Mouse (Mus musculus) kidney, postnatal 0 days (tissue): Measurements from ENCODE around the gene Lrfn2. TPM values are rescaled to one million over a fixed set of nuclear protein-coding genes. Genes with fewer than 3 reads are reported as not detected.

ENCODE experiments used
- ATAC-seq: fragments of 200-750 bp; cut with Nextera tagmentation; replicated peaks from 2 replicates; pipeline ENCODE4 v1.8.0; 2017; ENCODE audit warnings: low read depth, moderate number of reproducible peaks, moderate TSS enrichment, moderate library complexity; ENCODE audit not compliant: low FRiP score
- DNase-seq: peaks from one replicate; pipeline ENCODE4 v3.0.0-alpha.2; 2016; ENCODE audit warnings: low spot score
- H3K27ac ChIP-seq: fragments of 300-500 bp; sonication (generic); 2 replicates; pipeline ENCODE4 v1.5.1; 2014; ENCODE audit warnings: mild to moderate bottlenecking
- H3K27me3 ChIP-seq: fragments of 300-500 bp; sonication (generic); 2 replicates; pipeline ENCODE4 v1.6.1; 2014; ENCODE audit warnings: low read length, mixed read lengths; ENCODE audit not compliant: insufficient read depth
- H3K36me3 ChIP-seq: fragments of 300-500 bp; sonication (generic); 2 replicates; pipeline ENCODE4 v1.6.1; 2014; ENCODE audit warnings: low read length, mixed read lengths; ENCODE audit not compliant: insufficient read depth
- H3K4me1 ChIP-seq: fragments of 300-500 bp; sonication (generic); replicated peaks from 2 replicates; pipeline ENCODE4 v1.6.1; 2014; ENCODE audit warnings: antibody characterized with exemption, low read length, mixed read lengths; ENCODE audit not compliant: insufficient read depth
- H3K4me2 ChIP-seq: fragments of 300-500 bp; sonication (generic); 2 replicates; pipeline ENCODE4 v1.6.1; 2014; ENCODE audit warnings: mild to moderate bottlenecking, low read length, moderate library complexity, mixed read lengths
- H3K4me3 ChIP-seq: fragments of 300-500 bp; sonication (generic); replicated peaks from 2 replicates; pipeline ENCODE4 v1.5.1; 2014; ENCODE audit warnings: low read depth, low read length
- H3K9ac ChIP-seq: fragments of 300-500 bp; sonication (generic); 2 replicates; pipeline ENCODE4 v1.6.1; 2014; ENCODE audit warnings: low read depth, low read length
- H3K9me3 ChIP-seq: fragments of 300-500 bp; sonication (generic); replicated peaks from 2 replicates; pipeline ENCODE4 v1.6.1; 2016; ENCODE audit warnings: low read length, inconsistent platforms, mixed read lengths
- CTCF ChIP-seq: IDR thresholded peaks from 2 replicates; pipeline ENCODE4 v1.5.1; 2016; ENCODE audit warnings: antibody characterized with exemption, low read depth, mild to moderate bottlenecking, moderate library complexity
- WGBS: fragments of 180-500 bp; shearing (Covaris S2); extraction: QIAGEN DNeasy Blood & Tissue Kit; methylation state at CpG from one replicate; pipeline ENCODE4 v1.1.7; 2014; 5-methylcytosine and 5-hydroxymethylcytosine counted together
- polyA plus RNA-seq: library from polyadenylated mRNA; unstranded; fragments of >200 nt; fragmentation: Nextera tagmentation; extraction: Ambion mirVana; gene quantifications from 2 replicates; pipeline ENCODE4 v1.2.1, GENCODE M21; 2015

The Lrfn2 gene
- polyA plus RNA-seq, 1 experiment from 2014 or later, result 0.97 TPM

DNA sequence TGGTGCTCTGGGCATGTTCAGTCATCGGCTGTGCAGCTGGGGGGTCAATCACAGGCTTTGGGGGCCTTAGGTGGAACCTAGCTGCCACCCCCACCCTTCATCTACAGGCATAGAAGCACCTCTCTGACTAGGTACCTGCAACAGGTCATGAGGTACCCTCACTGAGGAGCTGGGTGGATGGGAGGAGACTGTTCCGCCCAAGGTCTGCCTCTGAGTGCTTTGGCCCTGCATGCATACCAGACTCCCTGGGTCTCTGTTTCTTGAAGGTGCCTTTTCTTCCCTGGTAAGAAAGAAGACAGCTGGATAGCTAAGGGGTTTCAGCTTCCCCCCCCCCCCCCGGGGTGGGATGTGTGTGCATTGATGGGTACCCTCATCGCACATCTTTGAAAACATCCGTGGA is 98.7 kb downstream of the Lrfn2 start:
- Histone ChIP-seq H3K36me3 (no peaks in the 10 kb centered on the region), H3K27ac (no peak overlapping the region), H3K27me3 (no peaks in the 10 kb centered on the region), H3K9ac (no peak overlapping the region), H3K4me3 (no peak overlapping the region), H3K9me3 (no peaks in the 10 kb centered on the region), H3K4me2 (no peak overlapping the region), H3K4me1 (no peaks in the 10 kb centered on the region; the same call in 1 of the 2 replicates)
- TF ChIP-seq CTCF, result no peak
- DNase-seq (no peak), ATAC-seq (no peak)
- 85% methylated on average over 5 of the region's 5 CpGs for WGBS

DNA sequence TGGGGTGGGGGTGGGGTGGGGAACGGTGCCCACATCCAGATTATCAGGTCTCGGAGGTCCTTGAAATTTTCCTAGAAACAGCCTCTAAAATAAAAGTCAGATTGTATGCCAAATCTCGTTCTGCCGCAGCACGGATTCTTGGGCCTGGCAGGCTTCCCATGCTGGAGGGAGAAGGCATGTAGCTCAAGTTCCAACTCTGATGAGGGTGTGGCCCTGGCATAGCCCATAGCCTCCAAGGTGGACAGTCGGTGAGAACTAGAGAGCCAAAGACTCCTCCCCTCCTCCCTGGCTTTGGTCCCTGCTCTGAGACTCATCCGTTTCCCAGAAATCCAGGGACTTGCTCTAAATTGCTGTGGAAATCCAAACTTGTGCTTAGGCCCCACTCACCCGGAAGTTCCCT is 99.6 kb downstream of the Lrfn2 start:
- Histone ChIP-seq H3K27me3 (no peaks in the 10 kb centered on the region), H3K4me3 (no peak overlapping the region), H3K9ac (no peak overlapping the region), H3K4me2 (no peak overlapping the region), H3K9me3 (no peaks in the 10 kb centered on the region), H3K4me1 (no peaks in the 10 kb centered on the region; the same call in 1 of the 2 replicates), H3K27ac (no peak overlapping the region), H3K36me3 (no peaks in the 10 kb centered on the region)
- DNase-seq, result no peak
- ATAC-seq, result no peak
- 64% methylated on average over 8 of the region's 8 CpGs for WGBS
- TF ChIP-seq CTCF, result no peak

GRCm38 (mm10) chr17:49033276-49033675 is 101.1 kb downstream of the Lrfn2 start:
- no peak for ATAC-seq
- no peak for TF ChIP-seq CTCF
- H3K27me3 ChIP-seq, result no peaks in the 10 kb centered on the region
- H3K27ac ChIP-seq, result no peak overlapping the region
- no peak overlapping the region for H3K4me2 ChIP-seq
- no peaks in the 10 kb centered on the region; the same call in 1 of the 2 replicates for H3K4me1 ChIP-seq
- no peak overlapping the region for H3K9ac ChIP-seq
- H3K36me3 ChIP-seq, result no peaks in the 10 kb centered on the region
- peak; percentile 25 for DNase-seq
- H3K4me3 ChIP-seq, result no peak overlapping the region
- H3K9me3 ChIP-seq, result no peaks in the 10 kb centered on the region

GRCm38 (mm10) chr17:49033686-49034250 is 101.6 kb downstream of the Lrfn2 start:
- WGBS, result 40% methylated on average over 5 of the region's 5 CpGs
- H3K27ac ChIP-seq, result no peak overlapping the region
- no peaks in the 10 kb centered on the region for H3K9me3 ChIP-seq
- no peak overlapping the region for H3K9ac ChIP-seq
- peak; percentile 31 for DNase-seq
- no peak overlapping the region for H3K4me2 ChIP-seq
- no peaks in the 10 kb centered on the region for H3K27me3 ChIP-seq
- H3K36me3 ChIP-seq, result no peaks in the 10 kb centered on the region
- H3K4me1 ChIP-seq, result no peaks in the 10 kb centered on the region; the same call in 1 of the 2 replicates
- no peak for ATAC-seq
- H3K4me3 ChIP-seq, result no peak overlapping the region
- no peak for TF ChIP-seq CTCF

GRCm38 (mm10) chr17:49035052-49035451 is 102.9 kb downstream of the Lrfn2 start:
- H3K36me3 ChIP-seq, result no peaks in the 10 kb centered on the region
- H3K9me3 ChIP-seq, result no peaks in the 10 kb centered on the region
- no peaks in the 10 kb centered on the region for H3K27me3 ChIP-seq
- no peak overlapping the region for H3K4me2 ChIP-seq
- no peak overlapping the region for H3K27ac ChIP-seq
- H3K9ac ChIP-seq, result no peak overlapping the region
- TF ChIP-seq CTCF, result no peak
- DNase-seq (no peak), ATAC-seq (no peak)
- H3K4me1 ChIP-seq, result no peaks in the 10 kb centered on the region; the same call in 1 of the 2 replicates
- H3K4me3 ChIP-seq, result no peak overlapping the region
- 51% methylated on average over 6 of the region's 6 CpGs for WGBS

GRCm38 (mm10) chr17:49037163-49037950 is 105.2 kb downstream of the Lrfn2 start:
- Histone ChIP-seq H3K4me1 (no peaks in the 10 kb centered on the region), H3K27me3 (no peaks in the 10 kb centered on the region), H3K27ac (no peak overlapping the region), H3K4me3 (no peak overlapping the region), H3K36me3 (no peaks in the 10 kb centered on the region), H3K9me3 (no peaks in the 10 kb centered on the region), H3K9ac (no peak overlapping the region), H3K4me2 (no peak overlapping the region)
- peak; percentile 43 for DNase-seq
- 47% methylated on average over 8 of the region's 8 CpGs for WGBS
- no peak for TF ChIP-seq CTCF
- ATAC-seq, result no peak
